Mouse (Mus musculus): ENCODE data around the gene Tifab. TPM values are rescaled to one million over a fixed set of nuclear protein-coding genes. Genes with fewer than 3 reads are reported as not detected.

Gene Tifab
- polyA plus RNA-seq, 1 experiment from 2014 or later: 5.4 TPM

- no peak for DNase-seq (ENCODE audit: low spot score)
These were observed 39.4 kb downstream of the Tifab start for GRCm38 (mm10) chr13:56139167-56139751.

- DNase-seq (ENCODE audit: low spot score): no peak
These were observed 42.5 kb downstream of the Tifab start, which contains the start of gene H2afy for GRCm38 (mm10) chr13:56136200-56136599. Gene H2afy (minus strand): TSS chr13:56136361.

- DNase-seq (ENCODE audit: low spot score): peak; percentile 80
These were observed 43.2 kb downstream of the Tifab start for GRCm38 (mm10) chr13:56135231-56136052.

GRCm38 (mm10) chr13:56134631-56135181 is 44.0 kb downstream of the Tifab start:
- DNase-seq (ENCODE audit: low spot score): peak; percentile 49

- peak; percentile 63 for DNase-seq (ENCODE audit: low spot score)
These were observed 44.7 kb downstream of the Tifab start for GRCm38 (mm10) chr13:56134031-56134430.

- DNase-seq (ENCODE audit: low spot score): no peak
These were observed 45.7 kb downstream of the Tifab start for GRCm38 (mm10) chr13:56132941-56133340.

- peak; percentile 69 for DNase-seq (ENCODE audit: low spot score)
These were observed 46.3 kb downstream of the Tifab start for GRCm38 (mm10) chr13:56132326-56132936.

GRCm38 (mm10) chr13:56130544-56130943 is 48.1 kb downstream of the Tifab start:
- no peak for DNase-seq (ENCODE audit: low spot score)

GRCm38 (mm10) chr13:56129578-56129977 is 49.1 kb downstream of the Tifab start:
- DNase-seq (ENCODE audit: low spot score): no peak

GRCm38 (mm10) chr13:56129014-56129413 is 49.7 kb downstream of the Tifab start:
- DNase-seq (ENCODE audit: low spot score): no peak

- no peak for DNase-seq (ENCODE audit: low spot score)
These were observed 53.1 kb downstream of the Tifab start for GRCm38 (mm10) chr13:56125632-56126031.

Other genes starting within 250 kb of the Tifab start
- 439 and 462 TPM in 2 replicates for gene H2afy, start 42.5 kb downstream of the Tifab start, polyA plus RNA-seq (2015; fragmentation: Nextera tagmentation; extraction: Ambion mirVana)
- gene Neurog1, start 73.3 kb upstream of the Tifab start, polyA plus RNA-seq (2015; fragmentation: Nextera tagmentation; extraction: Ambion mirVana): 0.12 TPM in 1 of 2 replicates, not detected in the other
- 0.38 and 0.72 TPM in 2 replicates for gene Cxcl14, start 117.7 kb upstream of the Tifab start, polyA plus RNA-seq (2015; fragmentation: Nextera tagmentation; extraction: Ambion mirVana)
- not detected in 2 replicates for gene Gm3045, start 247.7 kb upstream of the Tifab start, polyA plus RNA-seq (2015; fragmentation: Nextera tagmentation; extraction: Ambion mirVana)

All from thymus, postnatal 0 days (tissue).